Mouse (Mus musculus): ENCODE results near the gene Gpr25.

DNA sequence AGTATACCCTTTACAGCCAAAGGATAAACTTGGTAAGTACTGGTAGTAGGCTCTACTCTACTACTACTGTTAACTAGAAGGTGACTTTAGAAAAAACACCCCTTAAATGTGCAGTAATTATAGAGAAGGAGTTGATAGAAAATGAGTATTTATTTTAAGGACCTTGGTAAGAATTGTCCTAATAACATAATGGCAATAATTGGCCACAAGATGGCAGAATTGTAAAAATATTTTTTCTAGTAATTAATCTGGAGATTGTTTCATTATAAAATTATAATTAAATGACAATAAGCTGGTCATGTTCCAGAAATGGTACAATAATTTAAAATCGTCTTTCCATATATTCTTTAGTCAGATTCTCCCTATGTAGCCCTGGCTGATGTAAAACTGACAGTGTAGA lies 29.1 kb upstream of the Gpr25 start:
- TF ChIP-seq ZNF384 (IDR thresholded peaks at IDR 0.05; ENCODE audit: low read depth, low read length) (no peak), CHD2 (IDR thresholded peaks at IDR 0.05; ENCODE audit: low read depth, low read length) (no peak)

All from ES-E14 (cell line).